In the genomic region with DNA sequence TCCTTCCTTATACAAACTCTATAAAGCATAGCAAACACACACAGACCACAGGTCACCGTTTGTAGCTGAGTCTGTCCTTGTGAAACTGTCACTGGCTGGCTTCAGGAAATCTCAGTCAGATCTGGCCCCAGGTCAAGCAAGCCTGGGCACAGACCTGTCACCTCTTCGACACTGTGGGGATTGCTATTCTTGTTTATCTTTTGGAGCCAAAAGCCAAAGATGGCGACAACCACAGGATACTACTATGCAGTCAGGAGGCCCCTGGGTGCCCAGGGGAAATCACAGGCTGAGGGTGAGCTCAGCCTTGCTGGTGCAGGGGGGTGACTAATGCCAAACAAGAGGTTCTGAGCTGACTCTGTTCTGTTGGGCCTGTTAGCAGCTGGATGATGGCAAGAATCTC, we compare ENCODE assay signal across 10 mouse cellular contexts. TPM values are rescaled to one million over a fixed set of nuclear protein-coding genes. Genes with fewer than 3 reads are reported as not detected.
DNase-seq lines count a peak whose midpoint lies in the region; ATAC-seq and TF ChIP-seq lines count a peak whose summit lies in the region.
"Had no signal": no experiment of that assay in that cellular context is flagged by ENCODE, and none has a peak within 500 bp of the region (broad histone marks: within the 10 kb centered on the region; RNA-seq: fewer than 3 reads in every experiment).

No protein-coding gene starts in this region.

- no peak for ATAC-seq in hindbrain, embryonic 13.5 days (ENCODE audit: low FRiP score)
- ATAC-seq in hindbrain, embryonic 12.5 days (ENCODE audit: low FRiP score) = no peak
- no peak; the same call in 1 of the 2 replicates for ATAC-seq in intestine, embryonic 14.5 days (replicated peaks; ENCODE audit: low FRiP score, low TSS enrichment, low read depth)
- no peak for ATAC-seq in granulocyte monocyte progenitor cell, adult 5-6 weeks (replicated peaks; ENCODE audit: poor library complexity, severe bottlenecking)

- H3K9ac ChIP-seq in hindbrain, embryonic 13.5 days = peak overlapping the region; percentile 46; the same call in 1 of the 2 replicates
- H3K9ac ChIP-seq in hindbrain, embryonic 12.5 days = no peak overlapping the region
- H3K9ac ChIP-seq in ES-Bruce4 (ENCODE audit: low read depth, poor library complexity, severe bottlenecking) = no peak overlapping the region
- H3K9ac ChIP-seq in intestine, embryonic 14.5 days (ENCODE audit: low read length) = no peak overlapping the region
- H3K9ac ChIP-seq: limb, embryonic 15.5 days had no signal

- no peak for TF ChIP-seq POLR2A in ES-Bruce4 (IDR thresholded peaks at IDR 0.05; ENCODE audit: insufficient read depth, low read length)

- no peaks in the 10 kb centered on the region for H3K36me3 ChIP-seq in hindbrain, embryonic 13.5 days
- no peaks in the 10 kb centered on the region for H3K36me3 ChIP-seq in hindbrain, embryonic 12.5 days
- H3K36me3 ChIP-seq in ES-Bruce4 (ENCODE audit: control insufficient read depth, insufficient read depth, low read length, poor library complexity, severe bottlenecking) = no peaks in the 10 kb centered on the region
- H3K36me3 ChIP-seq in intestine, embryonic 14.5 days (ENCODE audit: control insufficient read depth, insufficient read depth, low read length) = no peaks in the 10 kb centered on the region
- H3K36me3 ChIP-seq: limb, embryonic 15.5 days had no signal

- no peak for TF ChIP-seq EP300 in ES-Bruce4 (IDR thresholded peaks at IDR 0.05; ENCODE audit: insufficient read depth, low read depth, low read length)

- H3K9me3 ChIP-seq in hindbrain, embryonic 13.5 days = no peaks in the 10 kb centered on the region
- no peaks in the 10 kb centered on the region for H3K9me3 ChIP-seq in hindbrain, embryonic 12.5 days (replicated peaks)
- H3K9me3 ChIP-seq in ES-Bruce4 (replicated peaks; ENCODE audit: control insufficient read depth, insufficient read depth, low read length, poor library complexity, severe bottlenecking) = no peaks in the 10 kb centered on the region
- H3K9me3 ChIP-seq in intestine, embryonic 14.5 days (ENCODE audit: control insufficient read depth, low read length) = no peaks in the 10 kb centered on the region
- H3K9me3 ChIP-seq: limb, embryonic 15.5 days had no signal

- WGBS in hindbrain, embryonic 13.5 days = 55% methylated on average over 3 of the region's 3 CpGs
- 46% methylated on average over 3 of the region's 3 CpGs for WGBS in hindbrain, embryonic 12.5 days
- 18% methylated on average over 3 of the region's 3 CpGs for WGBS in intestine, embryonic 14.5 days

- H3K4me3 ChIP-seq in hindbrain, embryonic 13.5 days = no peak overlapping the region
- no peak overlapping the region for H3K4me3 ChIP-seq in hindbrain, embryonic 12.5 days
- H3K4me3 ChIP-seq in ES-Bruce4 (ENCODE audit: low read depth, low read length) = no peak overlapping the region
- H3K4me3 ChIP-seq in intestine, embryonic 14.5 days (ENCODE audit: low read depth, low read length) = no peak overlapping the region
- H3K4me3 ChIP-seq: limb, embryonic 15.5 days had no signal

- DNase-seq in 3134 (ENCODE audit: extremely low read depth, insufficient read length, low spot score) = peak; percentile 53
- no peak for DNase-seq in intestine, embryonic 14.5 days (ENCODE audit: low spot score)
- no peak for DNase-seq in left cerebral cortex, postnatal 14 days (ENCODE audit: low spot score in 2 of 2)
- no peak for DNase-seq in spleen, postnatal 14 days (ENCODE audit: low spot score in 2 of 2)
- DNase-seq: kidney, postnatal 4 days had no signal

- TF ChIP-seq CTCF in ES-Bruce4 (IDR thresholded peaks at IDR 0.05; ENCODE audit: low read depth, low read length) = no peak

- no peaks in the 10 kb centered on the region for H3K27me3 ChIP-seq in hindbrain, embryonic 13.5 days
- no peaks in the 10 kb centered on the region for H3K27me3 ChIP-seq in hindbrain, embryonic 12.5 days
- H3K27me3 ChIP-seq in ES-Bruce4 (ENCODE audit: control insufficient read depth, insufficient read depth, low read length, poor library complexity, severe bottlenecking) = no peaks in the 10 kb centered on the region
- no peaks in the 10 kb centered on the region for H3K27me3 ChIP-seq in intestine, embryonic 14.5 days (replicated peaks; ENCODE audit: control insufficient read depth, insufficient read depth, low read length)
- H3K27me3 ChIP-seq: limb, embryonic 15.5 days had no signal

- H3K27ac ChIP-seq in hindbrain, embryonic 13.5 days = no peak overlapping the region
- H3K27ac ChIP-seq in hindbrain, embryonic 12.5 days = no peak overlapping the region
- 0 out of 2 replicates have a peak overlapping the region, but pooled peaks have one; percentile 6 for H3K27ac ChIP-seq in ES-Bruce4 (ENCODE audit: insufficient read depth, low read length)
- peak overlapping the region; percentile 51; the same call in 1 of the 2 replicates for H3K27ac ChIP-seq in intestine, embryonic 14.5 days (ENCODE audit: low read depth)
- H3K27ac ChIP-seq: limb, embryonic 15.5 days had no signal

- intact Hi-C loops in left cerebral cortex, postnatal 14 days (cut with DNase I) = no loop called here

- H3K4me2 ChIP-seq in hindbrain, embryonic 13.5 days = no peak overlapping the region
- no peak overlapping the region for H3K4me2 ChIP-seq in hindbrain, embryonic 12.5 days (replicated peaks)
- no peak overlapping the region for H3K4me2 ChIP-seq in intestine, embryonic 14.5 days (ENCODE audit: low read length)

- H3K4me1 ChIP-seq in hindbrain, embryonic 13.5 days (replicated peaks) = peaks cover 92% of the 10 kb centered on the region
- H3K4me1 ChIP-seq in hindbrain, embryonic 12.5 days = peaks cover 90% of the 10 kb centered on the region
- peaks cover 37% of the 10 kb centered on the region for H3K4me1 ChIP-seq in ES-Bruce4 (ENCODE audit: control insufficient read depth, insufficient read depth, low read length)
- peaks cover 81% of the 10 kb centered on the region for H3K4me1 ChIP-seq in intestine, embryonic 14.5 days (replicated peaks; ENCODE audit: control insufficient read depth, insufficient read depth, low read length)

RNA-seq across cellular contexts. Expression of gene Vav2, which starts 10.4 kb away (rescaled TPM):
- 13.4 and 15.1 TPM in 2 replicates for polyA plus RNA-seq in hindbrain, embryonic 13.5 days (2015; fragmentation: Nextera tagmentation; extraction: Ambion mirVana)
- 23.0 and 23.6 TPM in 2 replicates for polyA plus RNA-seq in hindbrain, embryonic 12.5 days (2016; fragmentation: Nextera tagmentation; extraction: Ambion mirVana)
- 24.6 and 26.2 TPM in 2 replicates for polyA plus RNA-seq in ES-Bruce4 (2011; ENCODE audit: insufficient read depth, insufficient read length, low read depth, missing spikeins)
- polyA plus RNA-seq in intestine, embryonic 14.5 days (2014; fragmentation: Nextera tagmentation; extraction: Ambion mirVana) = 7.2 and 7.5 TPM in 2 replicates
- 10 to 100 TPM; 15.9 to 18.9 TPM for total RNA-seq in left cerebral cortex, postnatal 14 days (2021)
- 6.3 and 14.9 TPM in 2 replicates for total RNA-seq in granulocyte monocyte progenitor cell, adult 5-6 weeks (2014; fragmentation: Nextera tagmentation)
- 6.9 and 7.2 TPM in 2 replicates for total RNA-seq in granulocyte monocyte progenitor cell, adult 5-6 weeks (2017)

RNA-seq across cellular contexts. Expression of gene Brd3os, which starts 25.7 kb away (rescaled TPM):
- 35.5 and 35.8 TPM in 2 replicates for polyA plus RNA-seq in hindbrain, embryonic 13.5 days (2015; fragmentation: Nextera tagmentation; extraction: Ambion mirVana)
- 18.9 and 19.3 TPM in 2 replicates for polyA plus RNA-seq in hindbrain, embryonic 12.5 days (2016; fragmentation: Nextera tagmentation; extraction: Ambion mirVana)
- 1.2 and 1.5 TPM in 2 replicates for polyA plus RNA-seq in ES-Bruce4 (2011; ENCODE audit: insufficient read depth, insufficient read length, low read depth, missing spikeins)
- polyA plus RNA-seq in intestine, embryonic 14.5 days (2014; fragmentation: Nextera tagmentation; extraction: Ambion mirVana) = 7.7 and 9.0 TPM in 2 replicates
- 10 to 100 TPM; 27.9 to 28.5 TPM for total RNA-seq in left cerebral cortex, postnatal 14 days (2021)
- total RNA-seq in granulocyte monocyte progenitor cell, adult 5-6 weeks (2014; fragmentation: Nextera tagmentation) = 0.77 and 2.9 TPM in 2 replicates
- total RNA-seq in granulocyte monocyte progenitor cell, adult 5-6 weeks (2017) = not detected in 2 replicates

Comparison
In these comparisons a context has a peak if more than half of its experiments do, and no peak if none do; other contexts are left out.
1. H3K27ac ChIP-seq: peak in ES-Bruce4 (single experiment) and intestine, embryonic 14.5 days (single experiment); none in hindbrain, embryonic 13.5 days (single experiment) and hindbrain, embryonic 12.5 days (single experiment).